Mouse (Mus musculus): ENCODE data around the gene Galk2.

GRCm38 (mm10) chr2:125868301-125868700 is 9.4 kb downstream of the Galk2 start:
- TF ChIP-seq CTCF (IDR thresholded peaks at IDR 0.05; ENCODE audit: low read depth) (no peak), EP300 (IDR thresholded peaks at IDR 0.05; ENCODE audit: low read depth) (no peak)

Data from liver, embryonic 14.5 days (tissue).